Mouse (Mus musculus) forebrain, postnatal 0 days (tissue): Measurements from ENCODE around the gene Olfr12. TPM values are rescaled to one million over a fixed set of nuclear protein-coding genes. Genes with fewer than 3 reads are reported as not detected.

Experiments
- ATAC-seq: fragments of 200-750 bp; cut with Nextera tagmentation; 2 replicates; pipeline ENCODE4 v1.8.0; 2017; ENCODE audit warnings: mild to moderate bottlenecking, moderate library complexity
- DNase-seq: peaks from one replicate; pipeline ENCODE4 v3.0.0-alpha.2; 2015
- H3K27ac ChIP-seq: fragments of 300-500 bp; sonication (generic); 2 replicates; pipeline ENCODE4 v1.5.1; 2014; ENCODE audit warnings: low read depth, mild to moderate bottlenecking, antibody characterized with exemption, low read length, moderate library complexity, mixed read lengths
- H3K27me3 ChIP-seq: fragments of 300-500 bp; sonication (generic); 2 replicates; pipeline ENCODE4 v1.6.1; 2014; ENCODE audit warnings: mild to moderate bottlenecking, low read length, mixed read lengths; ENCODE audit not compliant: insufficient read depth
- H3K36me3 ChIP-seq: fragments of 300-500 bp; sonication (generic); 2 replicates; pipeline ENCODE4 v1.6.1; 2014; ENCODE audit warnings: mild to moderate bottlenecking, moderate library complexity; ENCODE audit not compliant: insufficient read depth
- H3K4me1 ChIP-seq: fragments of 300-500 bp; sonication (generic); 2 replicates; pipeline ENCODE4 v1.6.1; 2014; ENCODE audit warnings: antibody characterized with exemption; ENCODE audit not compliant: insufficient read depth
- H3K4me2 ChIP-seq: fragments of 300-500 bp; sonication (generic); 2 replicates; pipeline ENCODE4 v1.6.1; 2014; ENCODE audit warnings: low read depth, mild to moderate bottlenecking, moderate library complexity
- H3K4me3 ChIP-seq: fragments of 300-500 bp; sonication (generic); 2 replicates; pipeline ENCODE4 v1.5.1; 2014; ENCODE audit warnings: low read depth, low read length, mixed read lengths
- H3K9ac ChIP-seq: fragments of 300-500 bp; sonication (generic); 2 replicates; pipeline ENCODE4 v1.6.1; 2014; ENCODE audit warnings: mild to moderate bottlenecking
- H3K9me3 ChIP-seq: fragments of 300-500 bp; sonication (generic); 2 replicates; pipeline ENCODE4 v1.6.1; 2016; ENCODE audit warnings: low read length
- CTCF ChIP-seq: sonication (generic); IDR thresholded peaks from 2 replicates; pipeline ENCODE4 v1.5.1; 2016; ENCODE audit warnings: antibody characterized with exemption, control low read depth, low read depth
- WGBS: fragments of 180-500 bp; shearing (Covaris S2); extraction: QIAGEN DNeasy Blood & Tissue Kit; methylation state at CpG from one replicate; pipeline ENCODE4 v1.1.7; 2014; 5-methylcytosine and 5-hydroxymethylcytosine counted together
- polyA plus RNA-seq: library from polyadenylated mRNA; unstranded; fragments of >200 nt; fragmentation: Nextera tagmentation; extraction: Ambion mirVana; gene quantifications from 2 replicates; pipeline ENCODE4 v1.2.1, GENCODE M21; 2015
- total RNA-seq: library from RNA; depleted of rRNA; stranded (reverse); fragments of >200 nt; gene quantifications from 2 replicates; pipeline ENCODE4 v1.2.3, GENCODE M21; 2014

Olfr12 gene
- total and polyA plus RNA-seq, 2 experiments from 2014 or later: not detected

GRCm38 (mm10) chr1:92611008-92611407, 6.6 kb upstream of the Olfr12 start:
- H3K27ac ChIP-seq: no peak overlapping the region
- no peak overlapping the region for H3K4me2 ChIP-seq
- H3K9ac ChIP-seq: no peak overlapping the region
- ATAC-seq: peak; percentile 50; the same call in 1 of the 2 replicates
- H3K4me1 ChIP-seq: no peaks in the 10 kb centered on the region
- 3% methylated on average over 5 of the region's 5 CpGs for WGBS
- DNase-seq: peak; percentile 79
- H3K4me3 ChIP-seq: no peak overlapping the region
- no peaks in the 10 kb centered on the region for H3K27me3 ChIP-seq
- H3K9me3 ChIP-seq: no peaks in the 10 kb centered on the region
- H3K36me3 ChIP-seq: no peaks in the 10 kb centered on the region
- TF ChIP-seq CTCF: peak; percentile 88

GRCm38 (mm10) chr1:92613175-92613574, 4.4 kb upstream of the Olfr12 start:
- Histone ChIP-seq H3K4me2 (no peak overlapping the region), H3K4me1 (no peaks in the 10 kb centered on the region), H3K27me3 (no peaks in the 10 kb centered on the region), H3K9ac (no peak overlapping the region), H3K36me3 (no peaks in the 10 kb centered on the region), H3K27ac (no peak overlapping the region), H3K9me3 (no peaks in the 10 kb centered on the region), H3K4me3 (no peak overlapping the region)
- WGBS: 27% methylated on average over 4 of the region's 4 CpGs
- DNase-seq (no peak), ATAC-seq (no peak)
- no peak for TF ChIP-seq CTCF

- TF ChIP-seq CTCF: peak; percentile 73
- ATAC-seq: no peak; the same call in 1 of the 2 replicates
- Histone ChIP-seq H3K9ac (no peak overlapping the region), H3K27me3 (no peaks in the 10 kb centered on the region), H3K4me2 (no peak overlapping the region), H3K27ac (no peak overlapping the region), H3K4me1 (no peaks in the 10 kb centered on the region), H3K4me3 (no peak overlapping the region), H3K36me3 (no peaks in the 10 kb centered on the region), H3K9me3 (no peaks in the 10 kb centered on the region)
- DNase-seq: peak; percentile 61
- 13% methylated on average over 1 of the region's 1 CpGs for WGBS
Observed at GRCm38 (mm10) chr1:92614516-92614915, 3.1 kb upstream of the Olfr12 start.

GRCm38 (mm10) chr1:92616046-92616445, 1.5 kb upstream of the Olfr12 start:
- Histone ChIP-seq H3K9ac (no peak overlapping the region), H3K36me3 (no peaks in the 10 kb centered on the region), H3K27ac (no peak overlapping the region), H3K4me1 (no peaks in the 10 kb centered on the region), H3K27me3 (no peaks in the 10 kb centered on the region), H3K4me2 (no peak overlapping the region), H3K9me3 (no peaks in the 10 kb centered on the region), H3K4me3 (no peak overlapping the region)
- DNase-seq: no peak
- no peak for ATAC-seq
- 71% methylated on average over 1 of the region's 1 CpGs for WGBS
- TF ChIP-seq CTCF: no peak

- TF ChIP-seq CTCF: no peak
- H3K4me2 ChIP-seq: no peak overlapping the region
Observed at GRCm38 (mm10) chr1:92618360-92618759, 772 bp downstream of the Olfr12 start.

GRCm38 (mm10) chr1:92628227-92628626, 10.6 kb downstream of the Olfr12 start:
- ATAC-seq (no peak), DNase-seq (no peak)
- Histone ChIP-seq H3K9me3 (no peaks in the 10 kb centered on the region), H3K27me3 (no peaks in the 10 kb centered on the region), H3K4me2 (no peak overlapping the region), H3K36me3 (no peaks in the 10 kb centered on the region), H3K9ac (no peak overlapping the region), H3K27ac (no peak overlapping the region), H3K4me3 (no peak overlapping the region), H3K4me1 (no peaks in the 10 kb centered on the region)
- WGBS: 52% methylated on average over 4 of the region's 4 CpGs
- no peak for TF ChIP-seq CTCF

More at GRCm38 (mm10) chr1:92618360-92618759, 772 bp downstream of the Olfr12 start:
- Histone ChIP-seq H3K36me3 (no peaks in the 10 kb centered on the region), H3K9ac (no peak overlapping the region), H3K27me3 (no peaks in the 10 kb centered on the region), H3K27ac (no peak overlapping the region), H3K4me1 (no peaks in the 10 kb centered on the region), H3K4me3 (no peak overlapping the region), H3K9me3 (no peaks in the 10 kb centered on the region)
- DNase-seq (no peak), ATAC-seq (no peak)
- WGBS: 72% methylated on average over 4 of the region's 4 CpGs

GRCm38 (mm10) chr1:92632196-92632595, 14.6 kb downstream of the Olfr12 start:
- Histone ChIP-seq H3K4me2 (no peak overlapping the region), H3K9me3 (no peaks in the 10 kb centered on the region), H3K4me1 (no peaks in the 10 kb centered on the region), H3K27ac (no peak overlapping the region), H3K36me3 (peaks cover 15% of the 10 kb centered on the region), H3K27me3 (no peaks in the 10 kb centered on the region), H3K9ac (no peak overlapping the region), H3K4me3 (no peak overlapping the region)
- 51% methylated on average over 5 of the region's 5 CpGs for WGBS
- ATAC-seq: no peak
- no peak for TF ChIP-seq CTCF
- DNase-seq: no peak
